Mouse (Mus musculus) MEL (cell line): ENCODE results near the gene Foxj3.

Source experiments
- CTCF ChIP-seq, 3 experiments: IDR thresholded peaks in 2 of 3; conservative IDR thresholded peaks in 1 of 3; 2 replicates each; pipeline ENCODE4 v1.5.1; 2011 to 2012; ENCODE audit warnings: low read length in 3 of 3, low read depth in 2 of 3, mild to moderate bottlenecking in 2 of 3, improper control_type of control experiment in 1 of 3, inconsistent platforms in 1 of 3, mixed read lengths in 1 of 3, moderate library complexity in 1 of 3; ENCODE audit not compliant: control insufficient read depth in 1 of 3, insufficient read depth in 1 of 3, poor library complexity in 1 of 3, severe bottlenecking in 1 of 3
- EP300 ChIP-seq, 2 experiments: IDR thresholded peaks; 2 replicates each; pipeline ENCODE4 v1.6.1; 2011; ENCODE audit warnings: improper control_type of control experiment in 2 of 2, low read length in 2 of 2, low read depth in 1 of 2, mild to moderate bottlenecking in 1 of 2
- HCFC1 ChIP-seq: IDR thresholded peaks from 2 replicates; pipeline ENCODE4 v1.6.1; 2012; ENCODE audit warnings: low read depth, mild to moderate bottlenecking, inconsistent platforms, low read length, improper control_type of control experiment, moderate library complexity
- MAX ChIP-seq: IDR thresholded peaks from 2 replicates; pipeline ENCODE4 v1.6.1; 2011; ENCODE audit warnings: low read length, improper control_type of control experiment
- TAL1 ChIP-seq: IDR thresholded peaks from 2 replicates; pipeline ENCODE4 v1.6.1; 2012; ENCODE audit warnings: mild to moderate bottlenecking, inconsistent platforms, low read length, moderate library complexity, mixed read lengths

GRCm38 (mm10) chr4:119498319-119498848, 38.4 kb upstream of the Foxj3 start:
- TF ChIP-seq CTCF (IDR thresholded peaks at IDR 0.05 in 2 of 3, conservative IDR thresholded peaks at IDR 0.05 in 1 of 3; ENCODE audit: control insufficient read depth in 1 of 3, insufficient read depth in 1 of 3, low read depth in 2 of 3, low read length in 3 of 3, poor library complexity in 1 of 3, severe bottlenecking in 1 of 3) (no peak), MAX (no peak), EP300 (IDR thresholded peaks at IDR 0.05; ENCODE audit: low read depth in 1 of 2, low read length in 2 of 2) (no peak), HCFC1 (no peak), TAL1 (no peak)
